Mouse (Mus musculus): Measurements from ENCODE around the gene C87436.

C87436 gene

GRCm38 (mm10) chr6:86509866-86510200 is 71.7 kb downstream of the C87436 start:
- in situ Hi-C loops (cut with MseI, MboI), result no loop called here

DNA sequence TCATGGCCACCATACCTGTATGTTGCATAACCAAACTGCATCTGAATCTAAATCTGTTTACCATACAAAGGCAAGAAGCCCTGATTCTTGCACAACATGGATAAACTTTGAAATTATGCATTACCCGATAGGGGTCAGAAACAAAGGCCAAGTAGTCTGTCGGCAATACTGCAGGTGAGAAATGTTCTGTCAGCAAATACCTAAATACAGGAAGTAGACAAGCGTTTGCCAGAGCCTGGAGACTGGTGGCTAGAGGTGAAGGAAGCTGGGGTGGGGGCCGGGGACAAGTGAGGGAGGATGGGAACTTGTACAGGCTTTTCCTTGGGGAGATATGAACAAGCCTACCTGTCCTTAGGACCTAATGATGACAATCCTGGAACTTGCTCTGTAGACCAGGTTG is 72.8 kb downstream of the C87436 start:
- in situ Hi-C loops (cut with MseI, MboI), result no loop called here

- in situ Hi-C loops (cut with MseI, MboI), result no loop called here
Measured at GRCm38 (mm10) chr6:86513296-86513695, 75.1 kb downstream of the C87436 start.

DNA sequence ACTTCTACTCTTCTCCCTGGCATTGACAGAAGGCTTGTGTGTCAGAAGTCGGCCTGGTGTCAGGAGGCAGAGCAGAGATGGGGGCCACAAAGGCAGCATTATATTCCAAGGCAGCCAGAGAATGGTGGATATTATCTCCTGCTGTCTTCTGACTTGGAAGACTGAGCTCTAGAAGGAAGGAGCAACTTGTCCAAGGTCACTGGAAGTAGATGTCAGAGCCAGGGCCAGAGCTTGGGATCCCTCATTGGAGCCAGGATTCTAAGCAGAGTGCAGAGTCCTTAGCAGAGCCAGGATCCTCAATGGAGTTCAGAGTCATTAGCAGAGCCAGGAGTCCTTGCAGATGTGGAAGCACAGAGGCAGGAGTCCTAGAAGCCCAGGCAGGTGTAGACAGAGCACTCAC is 77.8 kb downstream of the C87436 start:
- in situ Hi-C loops (cut with MseI, MboI), result no loop called here

- in situ Hi-C loops (cut with MseI, MboI), result no loop called here
Measured at GRCm38 (mm10) chr6:86519767-86520345, 81.7 kb downstream of the C87436 start.

- in situ Hi-C loops (cut with MseI, MboI), result no loop called here
Measured at GRCm38 (mm10) chr6:86522001-86522911, 84.1 kb downstream of the C87436 start.
